Mouse (Mus musculus): ENCODE measurements around the gene Tnrc6b.

- TF ChIP-seq CTCF (IDR thresholded peaks at IDR 0.05; ENCODE audit: control insufficient read depth, insufficient read depth, low read length) (no peak), POLR2A (IDR thresholded peaks at IDR 0.05; ENCODE audit: borderline replicate concordance, control insufficient read depth, low read depth, low read length) (no peak)
Measured at GRCm38 (mm10) chr15:80707088-80707487, 4.0 kb upstream of the Tnrc6b start.

Measured in bone marrow, adult 2 months (tissue).